Mouse (Mus musculus) G1E (cell line): ENCODE measurements around the gene Art3.

ENCODE experiments used
- CTCF ChIP-seq: IDR thresholded peaks from 2 replicates; pipeline ENCODE4 v1.5.1; 2012; ENCODE audit warnings: low read depth, low read length, inconsistent platforms, mixed read lengths
- GATA1 ChIP-seq: IDR thresholded peaks from 2 replicates; pipeline ENCODE4 v1.6.1; 2012; ENCODE audit warnings: borderline replicate concordance, low read length, inconsistent platforms, mixed read lengths
- GATA2 ChIP-seq: IDR thresholded peaks from 2 replicates; pipeline ENCODE4 v1.6.1; 2012; ENCODE audit warnings: low read depth, low read length, inconsistent platforms, borderline replicate concordance
- POLR2AphosphoS5 ChIP-seq: IDR thresholded peaks from 2 replicates; pipeline ENCODE4 v1.6.1; 2012; ENCODE audit warnings: low read depth, low read length, inconsistent platforms; ENCODE audit not compliant: insufficient replicate concordance
- TAL1 ChIP-seq: conservative IDR thresholded peaks from 2 replicates; pipeline ENCODE4 v1.6.1; 2012; ENCODE audit warnings: low read depth, low read length, inconsistent platforms, mixed read lengths

GRCm38 (mm10) chr5:92364011-92364410 lies 32.4 kb downstream of the Art3 start:
- no peak for TF ChIP-seq CTCF
- no peak for TF ChIP-seq GATA1
- TF ChIP-seq POLR2AphosphoS5: no peak
- TF ChIP-seq TAL1: no peak
- no peak for TF ChIP-seq GATA2
